Mouse (Mus musculus) heart, adult 11 months (tissue): ENCODE data around the gene Gm11549.

ENCODE experiments used
- DNase-seq: peaks from one replicate; pipeline ENCODE4 v3.0.0; 2022

Gm11549 gene

DNA sequence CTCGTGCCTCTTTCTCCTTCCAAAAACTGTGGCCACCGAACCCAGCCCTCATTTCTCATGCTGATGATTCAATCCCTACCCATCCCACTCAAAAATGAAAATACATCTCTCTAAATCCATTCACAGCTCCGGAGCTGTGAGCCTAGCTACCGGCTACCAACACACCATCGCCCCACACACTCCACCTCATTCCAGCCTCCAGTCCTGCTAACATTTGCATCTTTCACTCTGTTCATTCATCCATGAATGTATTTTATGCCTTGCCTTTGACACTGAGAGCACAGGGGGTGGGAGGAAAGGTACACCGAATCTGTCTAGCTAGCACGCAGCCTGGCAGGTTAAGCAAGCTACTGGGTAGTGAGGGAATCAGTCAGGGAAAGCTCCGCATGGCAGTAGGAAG is 42.8 kb downstream of the Gm11549 start:
- peak; percentile 79 for DNase-seq

DNA sequence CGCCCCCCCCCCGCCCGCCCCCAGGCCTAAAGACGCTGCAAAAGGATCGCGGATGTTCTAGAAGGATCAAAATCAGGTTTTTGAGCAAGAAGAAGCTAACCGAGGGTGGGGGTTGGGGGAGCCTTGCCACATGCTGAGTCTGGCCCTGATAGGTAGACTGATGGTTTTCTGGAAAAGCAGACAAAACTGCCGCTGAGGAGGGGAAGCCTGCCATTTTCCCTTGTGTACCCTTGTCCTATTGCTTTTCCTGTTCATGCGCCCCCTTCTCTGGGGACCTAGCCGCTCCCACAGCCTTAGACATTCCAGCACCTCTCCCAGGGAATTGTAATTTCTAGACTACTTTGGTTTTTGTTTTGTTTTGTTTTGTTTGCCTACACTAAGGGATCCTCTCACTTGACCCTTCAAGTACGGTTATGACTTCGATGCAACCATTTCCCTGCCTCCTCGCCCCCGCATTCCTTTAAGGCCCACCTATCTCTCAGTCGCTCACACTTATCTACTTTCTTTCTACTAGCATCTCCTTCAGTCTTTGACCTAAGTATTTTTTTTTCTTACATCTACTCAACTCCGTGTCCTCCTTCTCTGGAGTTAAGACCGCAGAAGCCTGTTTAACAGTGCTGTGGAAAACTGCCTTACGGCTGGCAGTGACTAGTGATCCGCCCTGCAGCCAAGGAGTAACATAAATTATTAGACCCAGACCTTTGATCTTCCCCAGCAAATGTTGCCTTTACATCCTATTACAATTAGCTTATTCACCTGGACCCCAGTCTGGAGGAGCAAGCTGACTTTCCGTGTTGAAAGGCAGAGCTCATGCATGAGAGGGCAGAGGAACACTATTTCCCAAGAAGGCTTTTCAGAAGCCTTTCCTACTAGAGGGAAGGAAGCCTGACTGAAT is 45.1 kb downstream of the Gm11549 start:
- peak; percentile 95 for DNase-seq

DNA sequence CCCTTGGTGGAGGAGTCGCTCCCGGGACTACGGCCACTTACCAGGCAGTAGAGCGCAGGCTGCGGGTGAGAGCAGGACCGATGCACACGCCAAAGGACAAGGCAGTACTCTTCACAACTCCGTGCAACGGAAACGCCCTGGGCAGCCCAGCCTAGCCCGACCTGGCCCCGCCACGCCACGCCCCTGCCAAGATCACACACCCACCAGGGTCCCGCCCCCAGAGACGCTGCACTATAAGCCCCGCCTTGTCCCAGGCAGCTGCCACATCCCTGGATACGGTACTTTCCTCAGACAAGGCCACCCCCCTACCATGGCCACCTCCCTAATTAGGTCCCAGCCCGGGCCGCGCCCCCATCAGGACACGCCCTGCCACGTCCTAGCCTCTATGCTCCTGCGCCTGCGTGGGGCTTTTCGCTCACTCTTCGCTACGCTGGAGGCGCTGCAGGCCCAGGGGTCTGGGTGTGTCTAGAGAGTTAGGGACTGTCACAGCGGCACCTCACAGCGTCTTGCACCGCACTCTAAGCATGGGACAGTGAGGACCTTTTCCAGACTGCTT is 46.0 kb downstream of the Gm11549 start, which contains the start of the genes Anxa5 and 1810062G17Rik:
Gene Anxa5, minus strand, starts transcription at position 363 of the 556 bp plus-strand sequence.
Gene 1810062G17Rik, plus strand, starts transcription at position 406 of the 556 bp plus-strand sequence.
- peak; percentile 100 for DNase-seq

DNA sequence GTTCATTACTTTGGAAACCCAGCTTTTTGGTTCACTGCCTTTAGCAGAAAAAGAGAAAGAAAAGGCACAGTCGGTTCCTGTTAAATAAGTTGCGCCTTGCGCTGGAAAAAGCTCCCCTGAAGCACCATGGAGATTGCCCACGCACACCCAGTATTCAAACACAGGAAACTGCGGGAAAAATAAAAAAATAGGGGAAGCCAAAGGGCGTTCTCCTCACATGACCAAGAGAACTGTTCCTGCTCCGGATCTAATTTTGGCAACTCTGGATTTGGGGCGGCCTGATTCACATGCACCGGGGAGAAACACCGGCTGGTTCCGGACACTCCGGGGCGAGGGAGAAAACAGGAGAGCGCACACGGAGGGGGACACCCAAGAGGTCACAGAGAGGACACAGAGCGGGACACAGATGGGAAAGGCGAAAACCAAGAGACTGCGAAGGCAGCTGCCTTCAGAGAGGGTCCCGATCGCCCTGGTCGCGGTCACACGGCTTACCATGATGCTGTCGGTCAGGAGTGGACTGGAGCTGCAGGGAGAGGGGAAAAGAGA is 46.6 kb downstream of the Gm11549 start:
- peak; percentile 98 for DNase-seq

DNA sequence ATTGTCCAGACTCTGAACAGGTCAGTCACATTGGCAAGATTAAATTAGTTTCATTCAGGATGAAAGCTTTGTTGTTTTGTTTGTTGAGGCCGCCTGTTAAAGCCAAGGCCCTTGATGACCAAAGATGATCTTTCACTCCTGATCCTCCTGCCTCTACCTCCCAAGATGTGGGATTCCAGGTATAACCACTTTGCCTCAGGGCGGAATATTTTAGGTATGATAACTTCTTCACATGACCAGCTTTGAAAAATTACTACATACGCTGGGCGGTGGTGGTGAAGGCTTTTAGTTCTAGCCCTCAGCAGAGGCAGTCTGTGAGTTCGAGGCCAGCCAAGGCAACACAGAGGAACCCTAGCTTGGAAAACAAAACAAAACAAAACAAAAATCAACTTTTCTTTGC is 47.2 kb downstream of the Gm11549 start:
- no peak for DNase-seq

DNA sequence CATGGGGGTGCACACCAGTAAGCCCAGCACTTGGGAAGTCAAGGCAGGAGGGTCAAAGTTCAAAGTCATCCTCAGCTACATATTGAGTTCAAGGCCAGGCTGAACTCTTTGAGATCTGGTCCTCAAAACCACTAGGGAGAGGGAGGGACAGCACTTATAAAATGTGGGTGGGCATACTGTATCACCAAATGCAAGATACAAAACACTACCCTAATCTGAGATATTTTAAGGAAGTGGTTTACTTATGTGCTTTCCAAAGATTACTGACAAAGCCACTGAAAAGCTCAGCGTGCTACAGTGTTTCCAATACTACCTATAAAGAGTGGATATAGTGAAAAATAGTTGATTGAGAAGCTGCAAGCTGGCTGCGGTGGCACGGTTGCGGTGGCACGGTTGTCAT is 48.4 kb downstream of the Gm11549 start:
- peak; percentile 75 for DNase-seq

DNA sequence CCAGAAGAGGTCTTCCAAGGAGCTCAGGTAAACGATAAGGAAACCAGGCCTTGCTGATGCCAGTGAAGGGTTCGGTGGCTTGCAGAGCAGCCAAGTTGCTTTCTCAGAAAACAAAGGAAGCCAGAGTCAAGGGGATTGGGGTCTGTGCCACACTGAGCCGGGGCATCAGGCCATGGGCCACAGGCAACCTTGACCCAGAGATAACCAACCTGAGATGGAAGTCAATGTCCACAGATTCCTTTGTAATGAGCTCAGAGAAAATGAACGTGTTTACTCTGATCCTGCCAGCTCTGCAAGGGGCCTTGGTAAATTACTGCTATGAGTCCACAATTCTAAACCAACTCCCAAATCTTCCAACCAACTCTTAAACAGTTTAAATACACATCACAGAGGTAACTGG is 49.8 kb downstream of the Gm11549 start:
- DNase-seq, result peak; percentile 57

DNA sequence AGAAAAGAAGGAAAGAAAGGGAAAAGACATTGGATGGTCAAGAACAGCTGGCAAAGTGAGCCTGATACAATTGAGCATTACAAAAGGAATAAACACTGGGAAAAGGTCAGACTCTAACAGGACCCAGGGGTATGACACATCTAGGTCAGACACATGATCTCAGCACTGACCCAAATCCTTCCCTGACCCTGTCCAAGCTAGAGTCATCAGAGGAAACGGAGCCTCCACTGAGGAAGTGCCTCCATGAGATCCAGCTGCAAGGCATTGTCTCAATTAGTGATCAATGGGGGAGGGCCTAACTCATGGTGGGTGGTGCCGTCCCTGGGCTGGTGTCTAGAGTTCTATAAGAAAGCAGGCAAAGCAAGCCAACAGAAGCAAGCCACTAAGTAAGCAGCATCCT is 52.7 kb downstream of the Gm11549 start:
- peak; percentile 94 for DNase-seq

DNA sequence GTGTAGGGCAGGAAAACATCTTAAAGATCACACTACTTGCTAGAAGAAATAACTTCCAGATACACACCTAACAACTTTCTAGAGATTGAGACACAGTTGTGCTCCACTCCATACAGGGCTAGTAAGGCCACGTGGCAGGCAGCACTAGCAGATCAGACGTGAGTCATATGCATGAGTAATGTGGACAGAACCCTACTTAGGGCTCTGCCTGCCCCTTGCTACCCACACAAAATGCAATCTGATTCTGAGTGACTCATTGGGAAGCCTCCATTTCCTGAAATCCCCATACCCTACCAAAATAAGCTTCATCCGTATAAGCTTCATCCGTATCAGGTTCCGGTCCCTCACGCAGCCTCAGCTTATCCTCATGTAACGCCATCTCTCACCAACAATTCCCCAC is 54.0 kb downstream of the Gm11549 start:
- peak; percentile 92 for DNase-seq

DNA sequence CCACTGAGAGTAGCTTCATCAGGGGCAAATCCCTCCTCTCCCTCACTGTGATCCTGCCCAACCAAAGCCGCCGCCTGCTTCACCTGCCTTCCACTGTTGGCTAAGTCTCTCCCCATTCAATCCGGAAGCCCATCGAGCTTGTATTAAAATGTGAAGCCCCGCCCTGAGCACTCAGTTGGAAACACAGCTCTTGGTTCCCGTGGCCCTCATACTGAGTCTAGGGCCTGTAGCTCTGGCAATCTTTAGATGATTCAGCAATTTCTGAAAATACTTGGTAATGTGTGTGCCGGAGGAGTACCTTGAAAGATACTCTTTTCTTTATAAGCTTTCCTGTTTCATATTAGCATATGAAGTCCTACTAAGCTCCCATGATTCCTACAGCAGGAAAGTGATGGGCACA is 56.1 kb downstream of the Gm11549 start:
- peak; percentile 78 for DNase-seq
